Mouse (Mus musculus) liver, postnatal 0 days (tissue): Measurements from ENCODE around the gene Syn2.

ENCODE experiments used
- CTCF ChIP-seq: sonication (generic); IDR thresholded peaks from 2 replicates; pipeline ENCODE4 v1.5.1; 2016; ENCODE audit warnings: antibody characterized with exemption, low read depth
- EP300 ChIP-seq: IDR thresholded peaks from 2 replicates; pipeline ENCODE4 v1.6.1; 2016; ENCODE audit warnings: antibody characterized with exemption, low read depth, mild to moderate bottlenecking

DNA sequence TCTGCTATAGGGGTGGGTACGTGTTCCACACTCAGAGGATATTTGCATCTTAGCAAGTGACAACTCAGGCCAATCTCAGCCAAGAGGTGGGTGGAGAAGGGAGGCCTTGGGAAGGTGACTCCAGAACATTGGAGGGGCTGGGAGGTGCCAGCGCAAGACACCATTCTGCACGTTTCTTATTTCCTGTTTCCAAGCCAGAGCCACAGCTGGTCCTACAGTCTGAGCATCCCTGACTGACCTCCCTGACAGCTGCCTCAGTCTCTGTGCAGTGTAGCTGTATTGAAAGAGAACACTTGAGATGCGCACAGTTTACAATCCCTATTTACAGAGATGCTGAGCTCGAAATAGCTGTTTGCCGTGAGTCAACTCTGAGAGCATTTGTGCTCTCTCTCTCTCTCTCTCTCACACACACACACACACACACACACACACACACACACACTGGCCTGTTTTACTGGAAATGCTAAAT lies 187.2 kb downstream of the Syn2 start:
- TF ChIP-seq EP300 (no peak), CTCF (no peak)
